Mouse (Mus musculus) G1E (cell line): ENCODE measurements around the gene Apba1. TPM values are rescaled to one million over a fixed set of nuclear protein-coding genes. Genes with fewer than 3 reads are reported as not detected.
A peak's percentile ranks its signal among the peaks of the same experiment; 100 is the strongest.

Source experiments
- ATAC-seq: 2 replicates; pipeline ENCODE4 v1.8.0; 2016; ENCODE audit warnings: mild to moderate bottlenecking; ENCODE audit not compliant: insufficient number of reproducible peaks, poor library complexity, low FRiP score, severe bottlenecking; ENCODE audit errors: extremely low read depth
- DNase-seq: peaks from one replicate; pipeline ENCODE4 v3.0.0; 2012; ENCODE audit warnings: low spot score
- H3K27me3 ChIP-seq: 2 replicates; pipeline ENCODE4 v1.6.1; 2012; ENCODE audit warnings: mild to moderate bottlenecking, low read length, inconsistent platforms; ENCODE audit not compliant: insufficient read depth
- H3K36me3 ChIP-seq: replicated peaks from 2 replicates; pipeline ENCODE3; 2012; ENCODE audit warnings: mild to moderate bottlenecking, inconsistent platforms
- H3K4me1 ChIP-seq: 2 replicates; pipeline ENCODE4 v1.6.1; 2012; ENCODE audit warnings: low read depth, low read length, inconsistent platforms, mixed read lengths; ENCODE audit not compliant: insufficient read depth
- H3K4me3 ChIP-seq: 2 replicates; pipeline ENCODE4 v1.5.1; 2012; ENCODE audit warnings: low read depth, mild to moderate bottlenecking, inconsistent platforms, low read length, moderate library complexity, mixed read lengths
- H3K9me3 ChIP-seq: replicated peaks from 2 replicates; pipeline ENCODE4 v1.6.1; 2012; ENCODE audit warnings: inconsistent platforms
- CTCF ChIP-seq: IDR thresholded peaks from 2 replicates; pipeline ENCODE4 v1.5.1; 2012; ENCODE audit warnings: low read depth, low read length, inconsistent platforms, mixed read lengths
- GATA1 ChIP-seq: IDR thresholded peaks from 2 replicates; pipeline ENCODE4 v1.6.1; 2012; ENCODE audit warnings: borderline replicate concordance, low read length, inconsistent platforms, mixed read lengths
- GATA2 ChIP-seq: IDR thresholded peaks from 2 replicates; pipeline ENCODE4 v1.6.1; 2012; ENCODE audit warnings: low read depth, low read length, inconsistent platforms, borderline replicate concordance
- POLR2AphosphoS5 ChIP-seq: IDR thresholded peaks from 2 replicates; pipeline ENCODE4 v1.6.1; 2012; ENCODE audit warnings: low read depth, low read length, inconsistent platforms; ENCODE audit not compliant: insufficient replicate concordance
- TAL1 ChIP-seq: conservative IDR thresholded peaks from 2 replicates; pipeline ENCODE4 v1.6.1; 2012; ENCODE audit warnings: low read depth, low read length, inconsistent platforms, mixed read lengths
- polyA plus RNA-seq: library from polyadenylated mRNA; stranded (reverse); fragments of >175 nt; gene quantifications from 2 replicates; pipeline ENCODE4 v1.2.3, GENCODE M21; 2012
- total RNA-seq, 2 experiments: library from RNA; stranded (forward) in 1 of 2; stranded (reverse) in 1 of 2; fragments of 200-1000 nt in 1 of 2; fragments of >200 nt in 1 of 2; fragmentation: Nextera tagmentation in 1 of 2; gene quantifications; 2 replicates each; pipeline ENCODE4 v1.2.3; 2014 to 2017

Gene Apba1
- total and polyA plus RNA-seq, 3 experiments: 0.16 TPM; not detected in 2

GRCm38 (mm10) chr19:23894822-23895221 lies 136.1 kb downstream of the Apba1 start:
- TF ChIP-seq CTCF: no peak
- TF ChIP-seq TAL1: no peak
- no peak for TF ChIP-seq GATA1
- TF ChIP-seq GATA2: no peak
- TF ChIP-seq POLR2AphosphoS5: no peak
- Histone ChIP-seq H3K36me3 (no peaks in the 10 kb centered on the region), H3K27me3 (no peaks in the 10 kb centered on the region), H3K4me1 (no peaks in the 10 kb centered on the region), H3K4me3 (no peak overlapping the region), H3K9me3 (peaks cover 15% of the 10 kb centered on the region)
- no peak for DNase-seq
- no peak for ATAC-seq

- DNase-seq (no peak), ATAC-seq (no peak)
- no peaks in the 10 kb centered on the region for H3K4me1 ChIP-seq
- no peak overlapping the region for H3K4me3 ChIP-seq
- H3K36me3 ChIP-seq: no peaks in the 10 kb centered on the region
- H3K27me3 ChIP-seq: no peaks in the 10 kb centered on the region
- TF ChIP-seq POLR2AphosphoS5 (no peak), GATA2 (no peak), TAL1 (no peak), GATA1 (no peak)
- H3K9me3 ChIP-seq: peaks cover 15% of the 10 kb centered on the region
Measured at GRCm38 (mm10) chr19:23896915-23897314, 138.2 kb downstream of the Apba1 start.

GRCm38 (mm10) chr19:23898501-23898900 lies 139.8 kb downstream of the Apba1 start:
- Histone ChIP-seq H3K27me3 (no peaks in the 10 kb centered on the region), H3K36me3 (no peaks in the 10 kb centered on the region), H3K4me3 (no peak overlapping the region), H3K4me1 (no peaks in the 10 kb centered on the region), H3K9me3 (peaks cover 4% of the 10 kb centered on the region)
- DNase-seq (no peak), ATAC-seq (no peak)
- TF ChIP-seq GATA2: no peak
- TF ChIP-seq TAL1: no peak
- no peak for TF ChIP-seq POLR2AphosphoS5
- no peak for TF ChIP-seq CTCF
- no peak for TF ChIP-seq GATA1

DNA sequence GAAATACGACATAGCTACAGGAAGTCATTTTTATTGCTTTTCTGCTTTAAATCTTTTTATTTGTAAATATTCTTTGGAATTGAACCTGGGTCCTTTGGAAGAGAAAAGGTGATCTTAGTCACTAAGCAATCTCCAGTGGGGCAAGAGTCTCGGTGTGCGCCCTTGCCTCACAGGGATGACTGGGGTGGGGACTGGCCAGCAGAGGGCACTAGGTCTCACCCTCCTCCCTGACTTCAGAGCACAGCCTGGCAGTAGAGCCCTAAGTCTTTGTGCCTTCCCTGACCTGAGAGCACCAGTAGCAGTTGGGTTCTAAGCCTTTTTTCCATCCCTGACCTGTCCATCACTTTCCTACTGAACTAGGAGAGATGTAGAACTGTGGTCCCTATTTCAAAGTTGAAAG lies 142.5 kb downstream of the Apba1 start:
- Histone ChIP-seq H3K4me1 (no peaks in the 10 kb centered on the region), H3K9me3 (no peaks in the 10 kb centered on the region), H3K27me3 (no peaks in the 10 kb centered on the region), H3K4me3 (no peak overlapping the region), H3K36me3 (no peaks in the 10 kb centered on the region)
- peak; percentile 12 for DNase-seq
- no peak for ATAC-seq
- no peak for TF ChIP-seq POLR2AphosphoS5
- no peak for TF ChIP-seq GATA2
- TF ChIP-seq TAL1: no peak
- no peak for TF ChIP-seq CTCF
- TF ChIP-seq GATA1: no peak

- Histone ChIP-seq H3K27me3 (no peaks in the 10 kb centered on the region), H3K4me3 (no peak overlapping the region), H3K9me3 (no peaks in the 10 kb centered on the region), H3K4me1 (no peaks in the 10 kb centered on the region), H3K36me3 (no peaks in the 10 kb centered on the region)
- DNase-seq: no peak
- TF ChIP-seq GATA1: no peak
- TF ChIP-seq POLR2AphosphoS5: no peak
- TF ChIP-seq TAL1: no peak
- TF ChIP-seq GATA2: no peak
- ATAC-seq: no peak
Measured at GRCm38 (mm10) chr19:23901768-23902167, 143.1 kb downstream of the Apba1 start.

GRCm38 (mm10) chr19:23903066-23903465 lies 144.4 kb downstream of the Apba1 start:
- no peaks in the 10 kb centered on the region for H3K9me3 ChIP-seq
- H3K36me3 ChIP-seq: no peaks in the 10 kb centered on the region
- H3K4me1 ChIP-seq: no peaks in the 10 kb centered on the region
- DNase-seq: no peak
- TF ChIP-seq GATA2: no peak
- TF ChIP-seq TAL1: no peak
- no peak for TF ChIP-seq GATA1
- no peak for TF ChIP-seq POLR2AphosphoS5
- no peak overlapping the region for H3K4me3 ChIP-seq
- no peak for ATAC-seq
- 0 out of 2 replicates have a peak, but pooled peaks cover 4% of the 10 kb centered on the region for H3K27me3 ChIP-seq

DNA sequence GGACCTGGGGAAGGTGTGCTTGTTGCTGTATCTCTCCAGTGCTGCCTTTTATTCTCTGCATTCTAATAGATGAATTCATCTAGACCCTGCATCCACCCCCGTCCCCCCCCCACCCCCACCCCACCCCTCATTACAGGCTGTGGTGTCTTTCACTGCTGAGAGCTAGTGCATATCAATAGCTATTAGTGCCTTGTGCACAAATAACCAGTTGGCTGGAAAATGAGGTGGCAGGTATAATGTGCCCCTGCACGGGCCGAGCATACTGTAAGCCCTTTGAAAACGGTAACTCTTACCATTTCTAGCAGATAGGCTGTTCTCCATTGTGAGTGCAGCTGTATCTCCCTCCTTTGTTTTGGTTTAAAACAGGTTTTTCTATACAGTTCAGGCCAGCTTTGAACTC lies 146.2 kb downstream of the Apba1 start:
- no peak for ATAC-seq
- Histone ChIP-seq H3K36me3 (no peaks in the 10 kb centered on the region), H3K27me3 (0 out of 2 replicates have a peak, but pooled peaks cover 4% of the 10 kb centered on the region)

More for the DNA sequence above, 146.2 kb downstream of the Apba1 start:
- Histone ChIP-seq H3K9me3 (no peaks in the 10 kb centered on the region), H3K4me1 (no peaks in the 10 kb centered on the region), H3K4me3 (no peak overlapping the region)
- TF ChIP-seq GATA1 (no peak), POLR2AphosphoS5 (no peak), TAL1 (no peak), CTCF (no peak), GATA2 (no peak)
- DNase-seq: no peak
